Mouse (Mus musculus) inflammation-experienced regulatory T-cells, adult 16 weeks (primary cell): ENCODE measurements around the gene Klk1b8. TPM values are rescaled to one million over a fixed set of nuclear protein-coding genes. Genes with fewer than 3 reads are reported as not detected.

Experiments
- polyA plus RNA-seq: library from polyadenylated mRNA; unstranded; fragments of 100-300 nt; shearing (Covaris generic); gene quantifications from one replicate; pipeline ENCODE4 v1.2.1, GENCODE M21; 2017

Klk1b8 gene
- polyA plus RNA-seq = not detected

DNA sequence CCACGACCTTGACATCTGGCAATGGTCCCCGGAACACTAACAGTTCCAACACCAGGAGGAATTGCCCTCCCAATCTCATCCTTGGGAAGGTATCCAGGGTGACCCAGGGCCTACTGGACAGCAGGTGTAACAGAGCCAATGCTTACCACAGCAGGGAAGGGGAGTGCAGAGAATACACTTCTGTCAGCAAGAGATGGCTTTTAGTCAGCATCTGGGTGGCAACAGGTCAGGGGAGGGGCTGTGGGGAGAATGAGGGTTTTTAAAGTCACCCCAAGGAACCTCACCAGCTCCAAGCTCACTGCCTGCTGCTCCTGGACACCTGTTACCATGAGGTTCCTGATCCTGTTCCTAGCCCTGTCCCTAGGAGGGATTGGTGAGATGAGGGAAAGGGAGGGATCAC, at the start of gene Klk1b8:
Gene Klk1b8, plus strand, starts transcription at position 301 of the 400 bp plus-strand sequence.

GRCm38 (mm10) chr7:43933440-43933839, 17.0 kb upstream of the Klk1b8 start, which contains the start of gene Klk15:
TSS of gene Klk15 (plus strand) at chr7:43933740.

GRCm38 (mm10) chr7:43966451-43966850, 16.0 kb downstream of the Klk1b8 start, which contains the start of gene Klk1b1:
TSS of gene Klk1b1 (plus strand) at chr7:43966751.

DNA sequence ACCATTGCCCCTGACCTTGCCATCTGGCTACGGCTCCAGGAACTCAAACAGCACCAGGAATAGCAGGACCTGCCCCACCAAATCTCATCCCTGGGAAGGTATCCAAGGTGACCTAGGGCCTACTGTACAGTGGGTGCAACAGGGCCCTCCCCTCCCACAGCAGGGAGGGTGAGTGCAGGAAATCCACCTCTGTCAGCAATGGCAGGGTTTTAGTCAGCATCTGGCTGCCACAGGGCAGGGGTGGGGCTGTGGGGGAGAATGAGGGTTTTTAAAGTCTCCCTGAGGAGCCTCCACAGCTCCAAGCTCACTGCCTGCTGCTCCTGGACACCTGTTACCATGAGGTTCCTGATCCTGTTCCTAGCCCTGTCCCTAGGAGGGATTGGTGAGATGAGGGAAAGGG, 25.3 kb downstream of the Klk1b8 start, which contains the start of gene Klk1b9:
Gene Klk1b9, plus strand, starts transcription at position 301 of the 400 bp plus-strand sequence.

DNA sequence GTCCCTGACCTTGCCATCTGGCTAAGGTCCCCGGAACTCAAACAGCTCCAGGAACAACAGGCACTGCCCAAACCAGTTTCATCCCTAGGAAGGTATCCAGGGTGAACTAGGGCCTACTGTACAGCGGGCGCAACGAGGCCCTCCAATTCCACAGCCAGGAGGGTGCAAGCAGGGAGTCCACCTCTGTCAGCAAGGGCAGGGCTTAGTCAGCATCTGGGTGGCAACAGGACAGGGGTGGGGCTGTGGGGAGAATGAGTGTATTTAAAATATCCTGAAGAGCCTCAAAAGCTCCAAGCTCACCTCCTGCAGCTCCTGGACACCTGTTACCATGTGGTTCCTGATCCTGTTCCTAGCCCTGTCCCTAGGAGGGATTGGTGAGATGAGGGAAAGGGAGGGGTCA, 45.1 kb downstream of the Klk1b8 start, which contains the start of gene Klk1b11:
Gene Klk1b11, plus strand, starts transcription at position 301 of the 400 bp plus-strand sequence.

Other genes starting within 250 kb of the Klk1b8 start
- not detected for gene Klk13, start 238.1 kb upstream of the Klk1b8 start, polyA plus RNA-seq
- not detected for gene Klk12, start 181.8 kb upstream of the Klk1b8 start, polyA plus RNA-seq
- gene Klk11, start 176.1 kb upstream of the Klk1b8 start, polyA plus RNA-seq = not detected
- gene Klk10, start 169.6 kb upstream of the Klk1b8 start, polyA plus RNA-seq = 0.21 TPM
- gene Klk9, start 158.8 kb upstream of the Klk1b8 start, polyA plus RNA-seq = 0.99 TPM
- gene Klk8, start 153.1 kb upstream of the Klk1b8 start, polyA plus RNA-seq = 109 TPM
- gene Klk7, start 139.4 kb upstream of the Klk1b8 start, polyA plus RNA-seq = not detected
- gene Klk6, start 126.2 kb upstream of the Klk1b8 start, polyA plus RNA-seq = not detected
- gene Klk5, start 108.7 kb upstream of the Klk1b8 start, polyA plus RNA-seq = not detected
- gene Klk4, start 69.5 kb upstream of the Klk1b8 start, polyA plus RNA-seq = not detected
- 0.51 TPM for gene Klk15, start 16.9 kb upstream of the Klk1b8 start, polyA plus RNA-seq
- gene Klk1b1, start 16.1 kb downstream of the Klk1b8 start, polyA plus RNA-seq = not detected
- gene Klk1b9, start 25.4 kb downstream of the Klk1b8 start, polyA plus RNA-seq = 0.73 TPM
- gene Klk1b11, start 45.2 kb downstream of the Klk1b8 start, polyA plus RNA-seq = not detected
- gene Klk1b26, start 61.5 kb downstream of the Klk1b8 start, polyA plus RNA-seq = not detected
- 4.1 TPM for gene Klk1b27, start 101.6 kb downstream of the Klk1b8 start, polyA plus RNA-seq
- not detected for gene Klk1b21, start 151.7 kb downstream of the Klk1b8 start, polyA plus RNA-seq
- not detected for gene Klk1b22, start 162.0 kb downstream of the Klk1b8 start, polyA plus RNA-seq
- gene Klk1b16, start 186.1 kb downstream of the Klk1b8 start, polyA plus RNA-seq = not detected
- not detected for gene Klk1b24, start 237.6 kb downstream of the Klk1b8 start, polyA plus RNA-seq
- gene Klk1b3, start 247.5 kb downstream of the Klk1b8 start, polyA plus RNA-seq = not detected